Mouse (Mus musculus) cerebellum, adult 11-12 months (tissue): Measurements from ENCODE around the gene Fancc.
"Not testable (repeated sequence)": the region's sequence is repeated elsewhere in the genome, so short reads cannot be mapped to it uniquely, and the experiment has no call there.

ENCODE experiments used
- DNase-seq: peaks from one replicate; pipeline ENCODE4 v3.0.0; 2022

Fancc gene

DNA sequence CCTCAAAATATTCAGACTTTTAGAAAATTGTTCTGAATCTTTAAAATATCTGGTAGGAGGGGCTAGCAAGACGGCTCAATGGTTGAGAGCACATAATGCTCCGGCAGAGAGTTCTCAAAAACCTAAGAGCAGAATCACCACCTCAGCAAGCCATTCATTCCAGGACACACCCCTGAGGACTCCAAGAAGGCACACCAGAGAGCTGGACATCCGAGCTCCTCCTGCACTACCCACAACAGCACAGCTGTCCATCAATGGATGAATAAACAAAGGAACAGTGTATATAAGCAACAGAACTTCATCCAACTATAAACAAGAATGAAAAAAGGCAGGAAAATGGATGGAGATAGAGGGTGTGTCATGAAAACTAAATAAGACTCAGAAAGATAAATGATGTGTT lies 80.3 kb downstream of the Fancc start:
- no peak for DNase-seq

DNA sequence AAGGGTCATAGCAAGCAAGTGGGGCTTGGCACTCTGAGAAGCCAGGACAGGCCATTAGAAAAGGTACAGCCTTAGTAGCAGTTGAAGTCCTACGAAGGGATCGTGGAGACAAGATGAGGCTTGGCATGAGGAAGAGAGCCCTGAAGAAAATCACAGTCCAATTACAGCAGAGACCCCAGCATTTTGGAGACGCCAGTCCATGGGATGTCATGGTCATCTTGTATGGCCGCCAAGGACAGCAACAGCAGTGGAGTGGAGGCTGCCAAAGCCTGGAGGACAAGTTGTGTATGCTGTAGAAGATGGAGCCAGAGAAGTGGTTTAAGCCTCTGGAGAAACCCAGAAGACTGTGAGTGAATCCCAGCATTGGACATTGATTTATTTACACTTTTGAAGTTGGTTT lies 84.4 kb downstream of the Fancc start:
- DNase-seq, result no peak

GRCm38 (mm10) chr13:63411310-63412022 lies 85.6 kb downstream of the Fancc start:
- no peak for DNase-seq

GRCm38 (mm10) chr13:63410578-63411298 lies 86.3 kb downstream of the Fancc start:
- no peak for DNase-seq

- DNase-seq, result no peak
Observed at GRCm38 (mm10) chr13:63405151-63405550, 91.9 kb downstream of the Fancc start.

GRCm38 (mm10) chr13:63404657-63405056 lies 92.4 kb downstream of the Fancc start:
- DNase-seq, result no peak

DNA sequence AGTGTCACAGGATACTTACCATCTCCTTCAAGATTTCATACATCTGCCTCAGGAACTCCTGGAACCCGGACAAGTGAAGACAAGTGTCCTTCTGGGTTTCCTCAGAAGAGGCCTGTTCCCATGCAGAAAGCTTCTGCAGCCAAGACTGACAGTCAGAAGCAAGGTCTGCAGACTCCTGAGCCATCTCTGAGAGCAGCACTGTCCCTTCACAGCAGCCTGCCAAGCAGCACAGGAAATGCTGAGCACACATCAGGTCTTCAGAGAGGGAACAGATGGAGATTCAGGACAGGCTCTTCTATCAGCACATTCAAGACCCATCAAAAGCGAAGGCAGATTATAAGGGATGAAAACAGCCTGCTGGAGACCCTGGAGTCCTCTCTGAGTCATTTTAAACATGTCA lies 94.3 kb downstream of the Fancc start:
- DNase-seq, result peak; percentile 61

DNA sequence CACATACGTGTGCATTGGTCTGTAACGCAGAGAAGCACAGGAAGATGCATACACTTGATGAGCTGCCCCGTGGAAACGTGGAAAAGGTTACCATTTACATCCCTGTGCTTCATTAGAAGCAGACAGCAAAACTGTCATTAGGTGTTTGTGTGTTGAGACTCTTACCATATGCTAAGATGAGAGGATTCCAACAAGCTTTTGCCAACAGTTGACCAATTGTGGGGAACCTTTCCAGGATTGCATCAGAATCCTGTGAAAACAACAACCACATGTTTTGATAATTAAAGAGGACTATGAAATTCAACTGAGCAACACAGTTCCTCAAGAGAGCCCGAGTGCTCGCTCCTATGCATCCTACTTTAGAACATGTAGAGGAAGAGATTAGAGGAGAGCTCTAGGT lies 97.0 kb downstream of the Fancc start:
- peak; percentile 54 for DNase-seq

- DNase-seq, result no peak
Observed at GRCm38 (mm10) chr13:63397420-63397819, 99.7 kb downstream of the Fancc start.

- no peak for DNase-seq
Observed at GRCm38 (mm10) chr13:63394304-63395063, 102.6 kb downstream of the Fancc start.

GRCm38 (mm10) chr13:63385234-63385633 lies 111.8 kb downstream of the Fancc start:
- DNase-seq, result peak; percentile 75

GRCm38 (mm10) chr13:63384775-63385174 lies 112.3 kb downstream of the Fancc start:
- peak; percentile 27 for DNase-seq

DNA sequence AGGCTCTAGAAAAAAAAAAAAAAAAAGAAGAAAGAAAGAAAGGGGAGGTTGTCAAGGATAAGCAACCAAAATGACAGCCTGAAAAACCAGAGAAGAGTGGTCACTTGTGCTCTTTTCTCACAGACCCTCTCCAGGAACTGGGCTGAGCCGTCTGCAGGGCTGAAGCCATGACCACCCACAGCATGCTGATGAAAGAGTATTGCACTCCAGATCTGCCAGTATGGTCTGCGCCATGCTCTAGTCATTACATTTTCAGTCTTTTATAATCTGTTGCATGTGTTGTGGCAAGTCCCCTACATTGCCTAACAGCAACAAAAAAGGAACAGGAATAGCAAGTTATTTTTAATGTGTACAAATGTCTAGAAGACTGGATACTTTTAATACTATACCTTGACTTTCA lies 114.9 kb downstream of the Fancc start:
- DNase-seq, result no peak

GRCm38 (mm10) chr13:63373460-63374166 lies 123.5 kb downstream of the Fancc start:
- no peak for DNase-seq

GRCm38 (mm10) chr13:63361755-63362154 lies 135.3 kb downstream of the Fancc start:
- DNase-seq, result no peak

DNA sequence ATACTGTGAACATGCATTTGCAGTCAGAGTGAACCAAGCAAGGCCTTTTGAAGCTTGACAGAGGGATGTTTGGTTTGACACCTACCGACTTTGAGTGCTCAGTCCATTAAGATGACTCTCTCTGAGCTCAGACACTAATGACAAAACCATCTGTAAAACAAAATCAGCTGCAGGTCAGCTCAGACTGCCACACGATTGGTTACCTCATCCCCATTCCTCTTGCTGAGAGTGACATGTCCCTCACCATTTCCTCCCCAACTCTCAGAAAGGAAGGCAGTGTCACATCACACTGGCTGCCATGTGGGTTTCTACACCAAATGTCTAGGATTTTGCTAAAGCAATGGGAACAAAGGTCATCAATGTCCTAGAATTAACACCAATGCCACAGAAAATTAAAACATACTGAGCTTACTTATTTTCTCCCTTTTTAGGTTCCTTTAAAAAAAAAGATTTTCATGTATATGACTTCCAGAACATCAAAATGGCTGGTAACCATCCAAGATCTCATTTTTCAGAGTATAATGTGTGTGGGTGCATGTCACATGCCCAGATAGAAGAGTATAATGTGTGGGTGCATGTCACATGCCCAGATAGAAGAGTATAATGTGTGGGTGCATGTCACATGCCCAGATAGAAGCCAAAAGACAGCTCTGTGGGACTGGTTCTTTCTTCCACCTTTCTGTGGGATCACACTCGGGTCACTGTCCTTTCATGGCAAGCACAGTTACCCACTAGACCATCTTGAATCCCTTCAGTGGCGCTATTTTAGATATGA lies 136.8 kb downstream of the Fancc start:
- no peak for DNase-seq

GRCm38 (mm10) chr13:63359393-63359792 lies 137.7 kb downstream of the Fancc start:
- no peak for DNase-seq

DNA sequence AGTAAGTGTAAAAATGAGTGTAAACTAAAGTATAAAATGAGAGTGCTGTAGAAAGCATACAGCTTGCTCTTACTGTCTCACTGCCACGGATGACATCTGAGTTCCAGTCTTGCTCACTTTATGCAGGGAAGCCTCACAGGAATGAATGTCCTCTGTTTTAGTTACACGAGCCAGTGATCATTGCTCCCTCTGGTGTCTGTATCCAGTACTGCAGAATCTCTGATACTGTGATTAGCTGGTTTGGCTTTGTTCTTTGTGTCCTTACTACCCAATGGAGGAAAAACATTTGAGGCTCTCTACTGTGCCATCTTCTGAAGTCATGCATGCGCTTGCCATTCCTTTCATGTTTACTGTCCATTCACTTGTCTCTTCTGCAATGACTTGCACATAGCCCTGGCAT lies 140.5 kb downstream of the Fancc start:
- peak; percentile 34 for DNase-seq

- no peak for DNase-seq
Observed at GRCm38 (mm10) chr13:63356101-63356500, 141.0 kb downstream of the Fancc start.

GRCm38 (mm10) chr13:63353312-63353711 lies 143.8 kb downstream of the Fancc start:
- DNase-seq, result not testable (repeated sequence)

- no peak for DNase-seq
Observed at GRCm38 (mm10) chr13:63350076-63350475, 147.0 kb downstream of the Fancc start.

DNA sequence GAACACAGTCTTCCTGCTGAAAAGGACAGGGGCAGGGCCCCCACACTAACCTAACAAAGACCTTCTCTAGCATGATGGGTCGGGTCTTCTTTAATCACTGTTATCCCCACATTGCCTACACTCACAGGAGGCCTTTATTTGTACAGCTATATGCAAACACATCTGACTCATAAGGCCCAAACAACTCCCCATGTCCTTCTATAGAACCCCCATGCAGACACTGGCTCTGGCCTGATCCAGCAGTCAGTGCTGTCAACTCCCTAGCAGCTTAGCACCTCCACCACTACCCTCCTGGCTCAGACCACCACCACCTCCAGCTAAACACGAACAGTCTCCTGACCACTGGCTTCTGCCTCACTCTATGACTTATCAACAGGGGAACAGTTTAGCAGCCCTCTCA lies 149.4 kb downstream of the Fancc start:
- DNase-seq, result no peak
